Mouse (Mus musculus) liver, embryonic 15.5 days (tissue): ENCODE results near the gene Skap1. TPM values are rescaled to one million over a fixed set of nuclear protein-coding genes. Genes with fewer than 3 reads are reported as not detected.

Experiments used
- ATAC-seq: fragments of 200-750 bp; cut with Nextera tagmentation; 2 replicates; pipeline ENCODE4 v1.8.0; 2017; ENCODE audit warnings: moderate number of reproducible peaks, mild to moderate bottlenecking, moderate library complexity; ENCODE audit not compliant: insufficient read depth
- H3K27ac ChIP-seq: fragments of 300-500 bp; sonication (generic); replicated peaks from 2 replicates; pipeline ENCODE4 v1.5.1; 2015; ENCODE audit warnings: mild to moderate bottlenecking, inconsistent platforms
- H3K27me3 ChIP-seq: fragments of 300-500 bp; sonication (generic); 2 replicates; pipeline ENCODE4 v1.6.1; 2015; ENCODE audit warnings: mild to moderate bottlenecking, inconsistent platforms
- H3K36me3 ChIP-seq: fragments of 300-500 bp; sonication (generic); replicated peaks from 2 replicates; pipeline ENCODE4 v1.6.1; 2015; ENCODE audit warnings: moderate library complexity, mild to moderate bottlenecking, inconsistent platforms
- H3K4me1 ChIP-seq: fragments of 300-500 bp; sonication (generic); replicated peaks from 2 replicates; pipeline ENCODE4 v1.6.1; 2015; ENCODE audit warnings: inconsistent platforms
- H3K4me2 ChIP-seq: fragments of 300-500 bp; sonication (generic); 2 replicates; pipeline ENCODE4 v1.6.1; 2015; ENCODE audit warnings: moderate library complexity, mild to moderate bottlenecking, inconsistent platforms
- H3K4me3 ChIP-seq: fragments of 300-500 bp; sonication (generic); replicated peaks from 2 replicates; pipeline ENCODE4 v1.5.1; 2015; ENCODE audit warnings: mild to moderate bottlenecking, inconsistent platforms
- H3K9ac ChIP-seq: fragments of 300-500 bp; sonication (generic); 2 replicates; pipeline ENCODE4 v1.6.1; 2015; ENCODE audit warnings: moderate library complexity, mild to moderate bottlenecking, inconsistent platforms
- H3K9me3 ChIP-seq: fragments of 300-500 bp; sonication (generic); replicated peaks from 2 replicates; pipeline ENCODE4 v1.6.1; 2016; ENCODE audit warnings: inconsistent platforms
- WGBS: fragments of 180-500 bp; shearing (Covaris S2); methylation state at CpG from one replicate; pipeline ENCODE4 v1.1.7; 2015; ENCODE audit warnings: mixed read lengths; ENCODE audit not compliant: insufficient replicate concordance; 5-methylcytosine and 5-hydroxymethylcytosine counted together
- polyA plus RNA-seq: library from polyadenylated mRNA; unstranded; fragments of >200 nt; fragmentation: Nextera tagmentation; extraction: Ambion mirVana; gene quantifications from 2 replicates; pipeline ENCODE4 v1.2.1, GENCODE M21; 2015

Skap1 gene
- polyA plus RNA-seq, 1 experiment from 2014 or later, result 0.20 TPM

DNA sequence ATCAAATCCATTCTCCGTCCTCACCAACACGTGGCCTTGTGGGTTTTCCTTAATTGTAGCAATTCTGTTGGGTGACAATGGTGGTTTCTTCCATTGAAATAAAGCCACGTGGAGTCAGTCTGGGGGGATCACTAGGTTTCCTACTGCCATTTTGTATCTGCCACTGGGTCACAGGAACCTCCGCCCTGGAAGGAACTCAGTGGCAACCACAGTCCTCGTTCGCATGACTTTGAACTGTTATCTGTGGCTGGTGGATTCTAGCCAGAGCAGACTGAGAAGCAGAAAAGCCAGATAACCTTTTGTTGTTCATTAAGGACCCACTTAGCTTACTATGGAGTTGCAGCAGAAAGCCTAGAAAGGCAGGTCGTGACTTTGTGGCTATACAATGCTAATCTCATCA, 204.0 kb downstream of the Skap1 start:
- Histone ChIP-seq H3K9ac (no peak overlapping the region), H3K27ac (no peak overlapping the region), H3K4me1 (no peaks in the 10 kb centered on the region), H3K4me2 (no peak overlapping the region), H3K36me3 (no peaks in the 10 kb centered on the region), H3K27me3 (no peaks in the 10 kb centered on the region), H3K4me3 (no peak overlapping the region), H3K9me3 (no peaks in the 10 kb centered on the region)
- WGBS, result 30% methylated on average over 7 of the region's 7 CpGs
- ATAC-seq, result no peak

DNA sequence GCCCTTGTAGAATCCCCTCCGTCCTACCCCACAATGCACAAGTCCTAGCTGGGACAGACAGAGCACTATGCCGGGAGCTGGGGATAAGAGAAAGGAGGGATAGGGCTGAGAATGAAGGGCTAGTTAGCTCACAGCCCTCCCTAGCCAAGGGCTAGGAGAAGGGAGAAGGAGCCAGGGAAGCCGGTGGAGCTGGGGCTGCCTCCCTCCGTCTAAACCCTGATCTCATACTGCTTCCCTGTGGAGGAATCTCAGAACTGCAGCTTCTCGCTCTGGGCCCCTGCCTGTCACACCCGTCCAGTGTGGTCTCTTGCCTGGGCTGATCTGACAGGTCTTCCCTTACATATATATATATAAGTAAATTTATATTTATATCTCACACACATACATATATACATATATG, 209.4 kb downstream of the Skap1 start:
- H3K4me3 ChIP-seq, result no peak overlapping the region
- no peak overlapping the region for H3K9ac ChIP-seq
- H3K9me3 ChIP-seq, result no peaks in the 10 kb centered on the region
- H3K4me1 ChIP-seq, result no peaks in the 10 kb centered on the region
- no peak overlapping the region for H3K27ac ChIP-seq
- peak overlapping the region; percentile 18; the same call in 1 of the 2 replicates for H3K4me2 ChIP-seq
- ATAC-seq, result no peak
- 8% methylated on average over 6 of the region's 6 CpGs for WGBS
- H3K27me3 ChIP-seq, result no peaks in the 10 kb centered on the region
- no peaks in the 10 kb centered on the region for H3K36me3 ChIP-seq

DNA sequence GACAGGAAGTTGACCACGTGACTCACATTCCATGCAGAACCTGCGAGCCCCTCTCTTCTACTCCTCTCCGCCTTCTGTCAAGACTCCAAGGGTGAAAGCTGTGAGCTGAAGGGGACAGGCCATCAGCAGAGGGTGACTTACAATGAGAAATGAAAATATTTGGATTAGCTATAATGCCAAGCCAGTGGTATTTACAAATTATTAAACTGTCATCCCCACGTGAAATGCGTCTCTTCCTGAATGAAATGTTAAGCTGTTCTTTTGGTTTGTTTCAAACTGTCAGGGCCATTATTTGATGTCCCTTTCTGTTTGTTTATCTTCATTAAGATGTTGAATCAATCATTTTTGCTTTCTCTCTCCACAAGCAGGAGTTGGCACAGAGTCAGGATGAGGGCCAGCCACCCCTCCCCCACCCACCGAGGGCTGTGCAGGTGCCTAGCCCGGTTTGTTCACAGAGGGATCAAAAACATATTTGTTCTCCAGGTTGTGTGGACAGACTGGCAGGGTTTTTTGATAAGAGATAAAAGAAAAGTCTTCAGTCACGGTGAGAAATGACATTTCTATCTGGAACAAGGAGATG, 210.5 kb downstream of the Skap1 start:
- Histone ChIP-seq H3K4me3 (no peak overlapping the region), H3K9ac (no peak overlapping the region), H3K4me2 (no peak overlapping the region), H3K4me1 (no peaks in the 10 kb centered on the region), H3K36me3 (no peaks in the 10 kb centered on the region), H3K27me3 (0 out of 2 replicates have a peak, but pooled peaks cover 2% of the 10 kb centered on the region), H3K27ac (no peak overlapping the region), H3K9me3 (no peaks in the 10 kb centered on the region)
- 51% methylated on average over 8 of the region's 8 CpGs for whole genome bisulfite sequencing
- no peak for ATAC-seq

DNA sequence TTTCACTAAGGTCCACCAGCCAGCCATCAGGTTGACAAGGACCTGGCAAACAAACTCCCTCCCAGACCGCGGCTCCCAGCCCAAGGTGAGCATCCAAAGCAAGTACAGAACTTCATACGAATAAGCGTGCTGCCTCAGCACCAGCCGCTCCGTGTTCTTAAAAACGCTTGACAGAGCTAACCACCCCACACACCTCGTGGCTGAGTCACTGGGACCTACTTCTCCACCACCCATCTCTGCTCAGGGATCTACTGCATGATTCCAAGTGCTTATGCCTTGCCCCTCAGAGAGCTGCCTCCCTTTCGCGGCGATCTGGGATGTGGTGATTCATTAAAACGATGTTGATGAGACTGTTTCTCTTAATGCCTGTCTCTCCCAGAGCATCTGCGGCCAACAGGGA, 213.6 kb downstream of the Skap1 start:
- WGBS, result 72% methylated on average over 13 of the region's 13 CpGs
- ATAC-seq, result no peak
- no peaks in the 10 kb centered on the region for H3K4me1 ChIP-seq
- H3K27ac ChIP-seq, result no peak overlapping the region
- H3K36me3 ChIP-seq, result no peaks in the 10 kb centered on the region
- no peak overlapping the region for H3K9ac ChIP-seq
- 0 out of 2 replicates have a peak, but pooled peaks cover 7% of the 10 kb centered on the region for H3K27me3 ChIP-seq
- H3K4me2 ChIP-seq, result no peak overlapping the region
- H3K4me3 ChIP-seq, result no peak overlapping the region
- H3K9me3 ChIP-seq, result no peaks in the 10 kb centered on the region

DNA sequence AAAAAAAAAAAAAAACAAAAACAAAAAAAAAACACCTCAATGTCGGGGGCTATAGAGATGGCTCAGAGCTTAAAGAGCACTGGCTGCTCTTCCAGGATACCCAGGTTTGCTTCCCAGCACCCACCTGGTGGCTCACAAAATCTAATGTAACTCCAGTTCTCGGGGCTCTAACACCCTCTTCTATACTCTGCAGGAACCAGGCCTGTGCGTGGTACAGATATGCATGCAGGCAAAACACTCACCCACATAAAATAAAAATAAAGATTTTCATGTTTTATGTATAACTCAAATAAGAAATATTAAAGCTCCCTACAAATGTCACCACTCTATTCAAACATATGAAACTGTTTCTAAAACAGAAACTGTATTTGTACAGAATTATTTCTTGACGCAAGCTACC, 214.6 kb downstream of the Skap1 start:
- no peak overlapping the region for H3K4me3 ChIP-seq
- 0 out of 2 replicates have a peak, but pooled peaks cover 7% of the 10 kb centered on the region for H3K27me3 ChIP-seq
- no peaks in the 10 kb centered on the region for H3K36me3 ChIP-seq
- H3K4me2 ChIP-seq, result no peak overlapping the region
- H3K9me3 ChIP-seq, result no peaks in the 10 kb centered on the region
- WGBS, result 59% methylated on average over 4 of the region's 4 CpGs
- no peak for ATAC-seq
- H3K27ac ChIP-seq, result no peak overlapping the region
- H3K9ac ChIP-seq, result no peak overlapping the region
- no peaks in the 10 kb centered on the region for H3K4me1 ChIP-seq

DNA sequence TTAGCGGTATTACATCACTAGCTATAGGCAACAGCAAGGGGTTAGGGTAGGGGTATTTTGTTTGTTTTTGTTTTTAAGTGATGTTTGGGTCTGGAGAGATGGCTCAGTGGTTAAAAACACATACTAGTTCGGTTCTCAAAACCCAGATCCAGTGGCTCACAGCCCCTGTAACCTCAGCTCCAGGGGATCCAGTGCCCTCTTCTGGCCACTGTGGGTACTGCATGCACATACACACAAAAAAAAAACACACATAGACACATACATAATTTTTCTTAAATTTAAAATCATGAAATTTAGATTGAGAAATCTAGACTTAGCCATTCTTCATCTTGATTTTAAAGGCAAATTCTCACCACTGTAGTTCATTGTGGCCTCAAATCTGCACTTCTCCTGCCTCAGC, 221.0 kb downstream of the Skap1 start:
- H3K9me3 ChIP-seq, result no peaks in the 10 kb centered on the region
- H3K9ac ChIP-seq, result no peak overlapping the region
- H3K4me2 ChIP-seq, result no peak overlapping the region
- 68% methylated on average over 2 of the region's 2 CpGs for WGBS
- H3K36me3 ChIP-seq, result no peaks in the 10 kb centered on the region
- no peak overlapping the region for H3K27ac ChIP-seq
- ATAC-seq, result no peak
- H3K27me3 ChIP-seq, result no peaks in the 10 kb centered on the region
- no peak overlapping the region for H3K4me3 ChIP-seq
- H3K4me1 ChIP-seq, result no peaks in the 10 kb centered on the region

DNA sequence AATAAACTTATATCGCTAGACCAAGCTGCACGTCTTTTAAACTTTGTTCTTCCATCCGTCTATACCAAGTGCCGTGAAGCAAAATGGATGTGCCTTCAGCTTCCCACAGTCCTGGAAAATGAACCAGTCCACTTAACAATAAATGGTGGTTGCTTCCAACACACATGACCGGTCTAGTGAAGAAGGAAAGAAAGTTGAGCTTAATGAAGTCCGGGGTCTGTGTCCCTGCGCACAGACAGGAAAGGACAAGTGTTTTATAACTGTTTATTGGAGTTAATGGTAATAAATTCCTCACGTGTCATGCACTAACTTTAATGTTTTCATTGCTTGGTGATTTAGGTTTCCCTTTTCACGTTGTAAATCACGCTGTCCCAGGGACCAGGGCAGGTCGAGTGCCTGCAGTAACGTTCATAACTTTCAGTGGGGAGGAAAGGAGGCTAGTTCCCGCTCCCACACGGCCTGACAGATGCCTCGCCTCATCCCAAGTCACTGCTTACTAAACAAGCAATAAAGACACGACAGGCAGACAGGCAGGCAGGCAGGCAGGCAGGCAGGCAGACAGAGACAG, 222.4 kb downstream of the Skap1 start:
- Histone ChIP-seq H3K36me3 (no peaks in the 10 kb centered on the region), H3K9ac (no peak overlapping the region), H3K4me3 (no peak overlapping the region), H3K4me1 (no peaks in the 10 kb centered on the region), H3K27me3 (no peaks in the 10 kb centered on the region), H3K4me2 (no peak overlapping the region), H3K27ac (no peak overlapping the region), H3K9me3 (no peaks in the 10 kb centered on the region)
- ATAC-seq, result no peak
- WGBS, result 49% methylated on average over 16 of the region's 16 CpGs

DNA sequence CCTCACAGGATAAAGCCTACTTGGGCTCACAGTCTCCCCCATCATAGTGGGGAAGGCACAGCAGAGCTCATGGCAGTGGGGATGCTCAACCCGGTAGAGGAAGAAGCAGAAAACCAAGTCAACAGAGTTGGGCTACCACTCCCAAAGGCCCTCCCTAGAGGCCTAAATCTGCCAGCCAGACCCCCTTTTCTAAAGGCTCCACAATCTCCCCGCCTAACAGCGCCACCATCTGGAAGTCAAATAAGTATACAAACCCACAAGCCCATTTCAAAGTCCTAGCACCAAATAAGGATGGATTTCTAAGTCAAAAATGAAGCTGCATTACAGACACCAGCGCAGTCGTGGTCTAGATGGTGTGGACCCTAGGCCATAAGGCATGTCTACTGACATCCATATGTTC, 227.9 kb downstream of the Skap1 start:
- no peak for ATAC-seq
- H3K4me3 ChIP-seq, result no peak overlapping the region
- H3K36me3 ChIP-seq, result no peaks in the 10 kb centered on the region
- no peaks in the 10 kb centered on the region for H3K27me3 ChIP-seq
- H3K9me3 ChIP-seq, result no peaks in the 10 kb centered on the region
- 69% methylated on average over 5 of the region's 5 CpGs for WGBS
- H3K4me2 ChIP-seq, result no peak overlapping the region
- no peaks in the 10 kb centered on the region for H3K4me1 ChIP-seq
- H3K9ac ChIP-seq, result no peak overlapping the region
- no peak overlapping the region for H3K27ac ChIP-seq

DNA sequence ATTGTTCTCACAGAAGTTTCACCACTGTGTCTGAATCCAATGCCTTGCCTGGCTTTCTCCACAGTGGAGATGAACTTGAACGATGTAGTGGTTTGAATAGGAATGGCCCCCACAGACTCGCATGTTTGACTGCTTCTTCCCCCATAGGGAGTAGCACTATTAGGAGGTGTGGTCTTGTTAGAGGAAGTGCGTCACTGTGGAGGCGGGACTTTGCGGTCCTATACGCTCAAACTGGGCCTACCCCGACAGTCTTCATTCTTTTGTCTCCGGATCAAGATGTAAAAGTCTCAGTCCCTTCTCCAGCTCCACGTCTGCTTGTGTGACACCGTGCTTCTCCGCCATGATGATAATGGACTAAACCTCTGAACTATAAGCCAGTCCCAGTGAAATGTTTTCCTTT, 229.0 kb downstream of the Skap1 start:
- no peak for ATAC-seq

DNA sequence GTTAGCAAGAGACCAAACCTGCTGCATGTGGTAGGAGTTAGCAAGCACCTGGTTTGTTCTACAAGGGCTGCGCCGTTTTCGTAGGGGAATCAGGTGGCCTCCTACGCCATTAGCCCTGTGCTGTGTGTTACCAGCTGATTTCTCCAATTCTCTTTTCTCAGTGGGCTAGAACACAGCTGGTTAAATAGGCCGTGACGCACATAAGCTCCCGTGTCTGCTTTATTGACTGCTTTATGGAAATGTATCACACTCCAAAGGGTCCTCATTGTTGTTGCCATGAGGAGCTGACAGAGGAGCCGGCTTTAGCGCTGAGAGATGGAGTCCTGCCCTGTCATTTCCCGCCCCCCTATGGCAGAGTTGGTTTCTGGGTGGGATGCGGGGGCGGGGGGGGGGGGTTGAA, 230.4 kb downstream of the Skap1 start:
- H3K9me3 ChIP-seq, result no peaks in the 10 kb centered on the region
- 71% methylated on average over 12 of the region's 12 CpGs for WGBS
- H3K4me3 ChIP-seq, result no peak overlapping the region
- H3K36me3 ChIP-seq, result no peaks in the 10 kb centered on the region
- H3K4me2 ChIP-seq, result no peak overlapping the region
- ATAC-seq, result no peak
- H3K4me1 ChIP-seq, result no peaks in the 10 kb centered on the region
- H3K9ac ChIP-seq, result no peak overlapping the region
- no peaks in the 10 kb centered on the region for H3K27me3 ChIP-seq
- H3K27ac ChIP-seq, result no peak overlapping the region

More for the DNA sequence above, 229.0 kb downstream of the Skap1 start:
- H3K27me3 ChIP-seq, result no peaks in the 10 kb centered on the region
- no peaks in the 10 kb centered on the region for H3K36me3 ChIP-seq
- WGBS, result 80% methylated on average over 11 of the region's 11 CpGs
- H3K27ac ChIP-seq, result no peak overlapping the region
- no peak overlapping the region for H3K4me2 ChIP-seq
- no peak overlapping the region for H3K9ac ChIP-seq
- H3K4me1 ChIP-seq, result no peaks in the 10 kb centered on the region
- no peak overlapping the region for H3K4me3 ChIP-seq
- H3K9me3 ChIP-seq, result no peaks in the 10 kb centered on the region

DNA sequence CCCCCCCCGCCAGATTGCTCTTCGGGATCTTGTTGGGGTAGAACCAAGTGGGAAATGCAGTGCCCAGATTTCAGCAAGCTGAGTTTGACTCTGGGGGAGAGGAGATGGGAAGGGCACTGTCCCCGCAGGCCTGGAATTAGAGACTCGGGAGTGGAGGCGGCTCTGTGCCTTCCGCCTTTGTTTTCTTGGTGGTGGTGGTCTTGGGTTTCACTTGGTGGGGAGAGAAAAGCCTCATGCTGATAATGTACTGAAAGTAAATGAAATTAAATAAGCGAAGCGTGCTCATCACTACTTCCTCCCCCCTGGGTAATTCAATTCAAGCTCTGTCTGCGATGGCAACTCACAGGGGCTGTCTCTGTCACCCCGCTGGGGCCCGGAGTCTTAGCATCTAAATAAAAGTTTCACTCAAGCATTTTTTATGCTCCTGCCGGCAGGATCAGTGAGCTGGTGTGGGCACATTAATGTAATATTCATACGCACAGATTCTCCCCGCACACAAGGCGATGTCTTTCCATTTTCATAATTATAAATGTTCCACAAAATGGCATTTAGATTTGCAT, 231.9 kb downstream of the Skap1 start:
- no peak overlapping the region for H3K4me3 ChIP-seq
- H3K36me3 ChIP-seq, result no peaks in the 10 kb centered on the region
- H3K9ac ChIP-seq, result no peak overlapping the region
- H3K9me3 ChIP-seq, result no peaks in the 10 kb centered on the region
- H3K27ac ChIP-seq, result no peak overlapping the region
- H3K4me1 ChIP-seq, result no peaks in the 10 kb centered on the region
- no peaks in the 10 kb centered on the region for H3K27me3 ChIP-seq
- ATAC-seq, result no peak
- H3K4me2 ChIP-seq, result no peak overlapping the region
- 69% methylated on average over 15 of the region's 15 CpGs for WGBS
